Mouse (Mus musculus) heart, adult 8-10 months (tissue): ENCODE measurements at regions not wholly inside any gene's neighbourhood (a gene's known extent, or its start where the extent isn't known, plus 50 kb on each side); places are given as distances from the start of the nearest gene placed in this dataset.

Source experiments
- DNase-seq: peaks from one replicate; pipeline ENCODE4 v3.0.0; 2022; ENCODE audit warnings: low spot score

- DNase-seq = no peak
These were observed 119.2 kb downstream of the Syk start for GRCm38 (mm10) chr13:52702201-52702611.

- no peak for DNase-seq
These were observed 120.6 kb downstream of the Syk start for GRCm38 (mm10) chr13:52703401-52704164.

GRCm38 (mm10) chr13:52704673-52705072 is 121.7 kb downstream of the Syk start:
- no peak for DNase-seq

GRCm38 (mm10) chr13:52709580-52709979 is 126.6 kb downstream of the Syk start:
- no peak for DNase-seq

GRCm38 (mm10) chr13:52711713-52712369 is 128.9 kb downstream of the Syk start:
- peak; percentile 86 for DNase-seq

- DNase-seq = no peak
These were observed 138.5 kb downstream of the Syk start for GRCm38 (mm10) chr13:52721463-52721862.

GRCm38 (mm10) chr13:52722718-52723117 is 139.7 kb downstream of the Syk start:
- DNase-seq = no peak

GRCm38 (mm10) chr13:52726043-52726442 is 143.1 kb downstream of the Syk start:
- no peak for DNase-seq

GRCm38 (mm10) chr13:52726525-52726924 is 143.6 kb downstream of the Syk start:
- no peak for DNase-seq

- no peak for DNase-seq
These were observed 152.5 kb downstream of the Syk start for GRCm38 (mm10) chr13:52735453-52735933.

- DNase-seq = peak; percentile 71
These were observed 153.1 kb downstream of the Syk start for GRCm38 (mm10) chr13:52735934-52736523.

- DNase-seq = peak; percentile 46
These were observed 155.2 kb downstream of the Syk start for GRCm38 (mm10) chr13:52738095-52738660.

- no peak for DNase-seq
These were observed 158.4 kb downstream of the Syk start for GRCm38 (mm10) chr13:52741371-52741770.

- no peak for DNase-seq
These were observed 173.0 kb downstream of the Syk start for GRCm38 (mm10) chr13:52756005-52756404.

GRCm38 (mm10) chr13:52765508-52766181 is 163.8 kb downstream of the Auh start:
- DNase-seq = peak; percentile 54

GRCm38 (mm10) chr13:52766236-52766635 is 163.2 kb downstream of the Auh start:
- DNase-seq = peak; percentile 5

- DNase-seq = no peak
These were observed 159.5 kb downstream of the Auh start for GRCm38 (mm10) chr13:52769956-52770355.

- DNase-seq = no peak
These were observed 158.0 kb downstream of the Auh start for GRCm38 (mm10) chr13:52771518-52771917.

- no peak for DNase-seq
These were observed 157.4 kb downstream of the Auh start for GRCm38 (mm10) chr13:52772081-52772480.

- no peak for DNase-seq
These were observed 152.0 kb downstream of the Auh start for GRCm38 (mm10) chr13:52777396-52778034.

GRCm38 (mm10) chr13:52778848-52779247 is 150.6 kb downstream of the Auh start:
- no peak for DNase-seq
